Mouse (Mus musculus) lung, embryonic 14.5 days (tissue): ENCODE results near the gene Ccdc158. TPM values are rescaled to one million over a fixed set of nuclear protein-coding genes. Genes with fewer than 3 reads are reported as not detected.

Source experiments
- ATAC-seq: fragments of 200-750 bp; cut with Nextera tagmentation; 2 replicates; pipeline ENCODE4 v1.8.0; 2017; ENCODE audit warnings: mild to moderate bottlenecking, moderate TSS enrichment, moderate library complexity; ENCODE audit not compliant: insufficient read depth
- DNase-seq: peaks from one replicate; pipeline ENCODE4 v3.0.0-alpha.2; 2015
- H3K27ac ChIP-seq: fragments of 300-500 bp; sonication (generic); 2 replicates; pipeline ENCODE4 v1.5.1; 2014; ENCODE audit warnings: low read depth, mild to moderate bottlenecking, moderate library complexity
- H3K27me3 ChIP-seq: fragments of 300-500 bp; sonication (generic); 2 replicates; pipeline ENCODE4 v1.6.1; 2014; ENCODE audit warnings: low read length, control low read depth; ENCODE audit not compliant: insufficient read depth
- H3K36me3 ChIP-seq: fragments of 300-500 bp; sonication (generic); 2 replicates; pipeline ENCODE4 v1.6.1; 2014; ENCODE audit warnings: control low read depth; ENCODE audit not compliant: insufficient read depth
- H3K4me1 ChIP-seq: fragments of 300-500 bp; sonication (generic); 2 replicates; pipeline ENCODE4 v1.6.1; 2014; ENCODE audit warnings: antibody characterized with exemption, control low read depth; ENCODE audit not compliant: insufficient read depth
- H3K4me2 ChIP-seq: fragments of 300-500 bp; sonication (generic); 2 replicates; pipeline ENCODE4 v1.6.1; 2014; ENCODE audit warnings: mild to moderate bottlenecking
- H3K4me3 ChIP-seq: fragments of 300-500 bp; sonication (generic); 2 replicates; pipeline ENCODE4 v1.5.1; 2014; ENCODE audit warnings: low read depth, low read length
- H3K9ac ChIP-seq: fragments of 300-500 bp; sonication (generic); 2 replicates; pipeline ENCODE4 v1.6.1; 2014
- H3K9me3 ChIP-seq: fragments of 300-500 bp; sonication (generic); 2 replicates; pipeline ENCODE4 v1.6.1; 2016; ENCODE audit warnings: low read depth, low read length, control low read depth
- CTCF ChIP-seq: IDR thresholded peaks from 2 replicates; pipeline ENCODE4 v1.5.1; 2016; ENCODE audit warnings: antibody characterized with exemption, low read depth
- WGBS: fragments of 180-500 bp; shearing (Covaris S2); extraction: QIAGEN DNeasy Blood & Tissue Kit; methylation state at CpG from one replicate; pipeline ENCODE4 v1.1.7; 2014; 5-methylcytosine and 5-hydroxymethylcytosine counted together
- polyA plus RNA-seq: library from polyadenylated mRNA; unstranded; fragments of >200 nt; fragmentation: Nextera tagmentation; extraction: Ambion mirVana; gene quantifications from 2 replicates; pipeline ENCODE4 v1.2.1, GENCODE M21; 2014

Ccdc158 gene
- polyA plus RNA-seq, 1 experiment from 2014 or later = 2.3 TPM

DNA sequence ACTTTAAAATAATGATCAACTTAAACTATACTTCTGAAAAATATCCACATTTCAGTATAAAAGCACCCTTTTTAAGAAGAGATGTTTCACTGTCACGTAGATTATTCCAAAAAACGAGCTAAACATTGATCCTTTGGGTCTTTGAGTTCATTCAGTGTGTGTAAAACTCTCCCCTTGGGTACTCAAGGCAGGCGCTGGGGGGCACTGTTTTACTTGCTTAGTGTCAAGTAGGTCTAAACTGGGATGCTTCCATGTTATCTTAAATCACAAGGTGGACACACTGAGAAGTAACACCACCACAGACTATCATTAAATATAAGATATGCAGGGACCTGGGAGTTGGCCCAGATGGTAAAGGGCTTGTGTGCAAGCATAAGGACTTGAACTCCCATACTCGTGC is 41.5 kb downstream of the Ccdc158 start:
- TF ChIP-seq CTCF = peak; percentile 12; the same call in 1 of the 2 replicates
- 0 out of 2 replicates have a peak, but pooled peaks cover 3% of the 10 kb centered on the region for H3K4me1 ChIP-seq
- no peak overlapping the region for H3K4me3 ChIP-seq
- no peak overlapping the region for H3K9ac ChIP-seq
- H3K9me3 ChIP-seq = no peaks in the 10 kb centered on the region
- ATAC-seq (no peak), DNase-seq (peak; percentile 15)
- no peak overlapping the region for H3K4me2 ChIP-seq
- no peaks in the 10 kb centered on the region for H3K36me3 ChIP-seq
- H3K27ac ChIP-seq = no peak overlapping the region
- H3K27me3 ChIP-seq = no peaks in the 10 kb centered on the region
- WGBS = 55% methylated on average over 4 of the region's 4 CpGs

GRCm38 (mm10) chr5:92627896-92628295 is 47.2 kb downstream of the Ccdc158 start:
- ATAC-seq (peak; percentile 99), DNase-seq (peak; percentile 97)
- no peak for TF ChIP-seq CTCF
- WGBS = 30% methylated on average over 7 of the region's 7 CpGs
- H3K4me3 ChIP-seq = no peak overlapping the region
- H3K4me1 ChIP-seq = 0 out of 2 replicates have a peak, but pooled peaks cover 3% of the 10 kb centered on the region
- no peaks in the 10 kb centered on the region for H3K36me3 ChIP-seq
- H3K4me2 ChIP-seq = no peak overlapping the region
- no peaks in the 10 kb centered on the region for H3K27me3 ChIP-seq
- H3K9ac ChIP-seq = no peak overlapping the region
- H3K27ac ChIP-seq = peak overlapping the region; percentile 75
- no peaks in the 10 kb centered on the region for H3K9me3 ChIP-seq

DNA sequence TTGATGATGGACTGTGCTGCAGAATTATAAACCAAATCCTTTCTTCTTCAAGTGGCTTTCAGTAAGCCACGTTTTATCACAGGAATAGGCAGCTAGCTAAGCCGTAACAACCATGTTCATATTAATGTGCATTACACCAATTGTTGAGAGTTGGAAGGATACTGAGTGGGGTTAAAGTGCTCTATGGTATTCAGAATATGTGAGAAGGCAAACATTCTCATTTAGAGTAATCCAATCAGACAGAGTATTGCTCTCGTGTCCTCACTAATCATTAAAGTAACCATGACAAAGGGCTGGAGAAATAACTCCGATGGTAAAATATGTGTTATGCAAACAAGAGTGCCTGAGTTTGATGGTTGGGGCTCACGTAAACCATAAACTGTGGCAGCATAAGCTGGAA is 53.2 kb downstream of the Ccdc158 start:
- ATAC-seq (peak; percentile 56; the same call in 1 of the 2 replicates), DNase-seq (peak; percentile 20)
- Histone ChIP-seq H3K27me3 (no peaks in the 10 kb centered on the region), H3K4me2 (no peak overlapping the region), H3K27ac (peak overlapping the region; percentile 8; the same call in 1 of the 2 replicates), H3K4me3 (no peak overlapping the region), H3K36me3 (no peaks in the 10 kb centered on the region), H3K9ac (no peak overlapping the region), H3K4me1 (no peaks in the 10 kb centered on the region), H3K9me3 (no peaks in the 10 kb centered on the region)
- no peak for TF ChIP-seq CTCF
- WGBS = 47% methylated on average over 5 of the region's 5 CpGs

DNA sequence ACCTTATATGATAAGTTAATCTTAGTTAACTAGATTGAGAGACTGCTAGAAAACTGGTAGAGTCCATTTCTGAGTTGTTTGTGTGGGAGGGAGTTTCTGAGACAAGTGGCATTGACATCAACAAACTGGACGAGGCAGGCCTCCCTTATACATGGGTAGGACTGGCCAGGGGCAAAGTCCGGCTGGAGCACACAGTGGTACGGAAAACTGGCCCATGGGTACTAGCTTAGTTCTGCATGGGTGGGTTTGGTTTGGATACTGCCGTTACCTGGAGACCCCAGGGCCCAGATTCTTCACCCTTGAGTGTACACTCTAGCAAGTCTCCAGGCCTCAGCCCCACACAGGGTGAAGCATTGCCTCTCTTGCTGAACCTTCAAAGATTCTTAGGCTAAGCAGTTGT is 62.3 kb downstream of the Ccdc158 start:
- Histone ChIP-seq H3K36me3 (no peaks in the 10 kb centered on the region), H3K9me3 (no peaks in the 10 kb centered on the region), H3K4me2 (no peak overlapping the region), H3K27ac (no peak overlapping the region), H3K27me3 (no peaks in the 10 kb centered on the region), H3K4me3 (no peak overlapping the region), H3K9ac (no peak overlapping the region), H3K4me1 (no peaks in the 10 kb centered on the region)
- TF ChIP-seq CTCF = no peak
- 88% methylated on average over 4 of the region's 4 CpGs for WGBS
- no peak for ATAC-seq
- DNase-seq = no peak

GRCm38 (mm10) chr5:92607492-92608229 is 67.4 kb downstream of the Ccdc158 start:
- 80% methylated on average over 5 of the region's 5 CpGs for whole genome bisulfite sequencing
- no peaks in the 10 kb centered on the region for H3K27me3 ChIP-seq
- DNase-seq = no peak
- no peak overlapping the region for H3K4me3 ChIP-seq
- no peak overlapping the region for H3K4me2 ChIP-seq
- no peak overlapping the region for H3K27ac ChIP-seq
- no peak overlapping the region for H3K9ac ChIP-seq
- no peak for ATAC-seq
- peaks cover 20% of the 10 kb centered on the region for H3K36me3 ChIP-seq
- H3K9me3 ChIP-seq = no peaks in the 10 kb centered on the region
- no peak for TF ChIP-seq CTCF
- peaks cover 11% of the 10 kb centered on the region for H3K4me1 ChIP-seq

DNA sequence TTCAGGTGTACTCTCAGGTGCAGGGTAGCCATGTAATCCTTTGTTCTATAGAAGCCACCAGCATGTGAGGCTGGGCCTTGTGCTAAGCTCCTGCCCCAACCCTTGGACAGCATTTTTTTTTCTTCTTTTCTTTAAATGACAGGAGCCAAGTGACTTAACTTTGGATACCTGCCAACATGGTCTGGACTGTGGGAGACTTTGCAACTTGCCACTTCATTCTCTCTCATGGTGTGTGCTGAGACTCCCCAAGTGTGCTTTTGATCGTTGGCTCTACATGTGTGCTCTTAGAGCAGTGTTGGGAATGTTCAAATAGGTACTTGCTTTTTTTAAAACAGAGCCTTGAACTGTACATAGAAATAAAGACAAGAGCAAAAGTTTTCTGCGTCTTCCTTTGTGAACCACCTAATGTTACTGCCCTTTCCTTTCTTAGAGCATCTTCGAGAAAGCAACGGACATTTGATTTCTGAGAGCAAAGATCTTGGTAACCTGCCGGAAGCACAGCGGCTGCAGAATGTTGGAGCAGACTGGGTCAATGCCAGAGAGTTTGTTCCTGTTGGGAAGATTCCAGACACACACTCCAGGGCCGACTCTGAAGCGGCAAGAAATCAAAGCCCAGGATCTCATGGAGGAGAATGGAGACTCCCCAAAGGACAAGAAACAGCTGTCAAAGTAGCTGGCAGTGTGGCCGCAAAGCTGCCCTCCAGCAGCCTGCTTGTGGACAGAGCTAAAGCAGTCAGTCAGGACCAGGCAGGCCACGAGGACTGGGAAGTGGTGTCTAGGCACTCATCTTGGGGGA is 70.4 kb downstream of the Ccdc158 start:
- DNase-seq = peak; percentile 92
- Histone ChIP-seq H3K9ac (peak overlapping the region; percentile 85; the same call in 1 of the 2 replicates), H3K4me1 (peaks cover 11% of the 10 kb centered on the region), H3K4me2 (peak overlapping the region; percentile 69), H3K36me3 (peaks cover 20% of the 10 kb centered on the region), H3K27me3 (no peaks in the 10 kb centered on the region), H3K9me3 (no peaks in the 10 kb centered on the region), H3K27ac (peak overlapping the region; percentile 69), H3K4me3 (peak overlapping the region; percentile 76)
- no peak for TF ChIP-seq CTCF
- ATAC-seq = peak; percentile 62
- 23% methylated on average over 10 of the region's 10 CpGs for WGBS
